Mouse (Mus musculus) heart, postnatal 0 days (tissue): ENCODE results near the gene Cdon. TPM values are rescaled to one million over a fixed set of nuclear protein-coding genes. Genes with fewer than 3 reads are reported as not detected.

Experiments used
- ATAC-seq: fragments of 200-750 bp; cut with Nextera tagmentation; 2 replicates; pipeline ENCODE4 v1.8.0; 2017; ENCODE audit warnings: low read depth, moderate number of reproducible peaks, moderate library complexity; ENCODE audit not compliant: insufficient read depth
- DNase-seq: peaks from one replicate; pipeline ENCODE4 v3.0.0-alpha.2; 2016; ENCODE audit warnings: low spot score
- H3K27ac ChIP-seq: fragments of 300-500 bp; sonication (generic); 2 replicates; pipeline ENCODE4 v1.5.1; 2014; ENCODE audit warnings: low read depth, mild to moderate bottlenecking
- H3K27me3 ChIP-seq: fragments of 300-500 bp; sonication (generic); 2 replicates; pipeline ENCODE4 v1.6.1; 2014; ENCODE audit warnings: low read length, mixed read lengths; ENCODE audit not compliant: control insufficient read depth, insufficient read depth
- H3K36me3 ChIP-seq: fragments of 300-500 bp; sonication (generic); replicated peaks from 2 replicates; pipeline ENCODE4 v1.6.1; 2014; ENCODE audit warnings: low read length, mixed read lengths; ENCODE audit not compliant: control insufficient read depth, insufficient read depth
- H3K4me1 ChIP-seq: fragments of 300-500 bp; sonication (generic); 2 replicates; pipeline ENCODE4 v1.6.1; 2014; ENCODE audit warnings: antibody characterized with exemption; ENCODE audit not compliant: control insufficient read depth, insufficient read depth
- H3K4me2 ChIP-seq: fragments of 300-500 bp; sonication (generic); 2 replicates; pipeline ENCODE4 v1.6.1; 2014; ENCODE audit warnings: low read depth, mild to moderate bottlenecking, low read length, moderate library complexity
- H3K4me3 ChIP-seq: fragments of 300-500 bp; sonication (generic); 2 replicates; pipeline ENCODE4 v1.5.1; 2014; ENCODE audit warnings: low read depth, low read length
- H3K9ac ChIP-seq: fragments of 300-500 bp; sonication (generic); replicated peaks from 2 replicates; pipeline ENCODE4 v1.6.1; 2014; ENCODE audit warnings: low read depth, low read length, mixed read lengths
- H3K9me3 ChIP-seq: fragments of 300-500 bp; sonication (generic); replicated peaks from 2 replicates; pipeline ENCODE4 v1.6.1; 2016; ENCODE audit warnings: low read length; ENCODE audit not compliant: control insufficient read depth
- CTCF ChIP-seq: IDR thresholded peaks from 2 replicates; pipeline ENCODE4 v1.5.1; 2016; ENCODE audit warnings: antibody characterized with exemption, control low read depth, low read depth
- EP300 ChIP-seq: IDR thresholded peaks from 2 replicates; pipeline ENCODE4 v1.6.1; 2016; ENCODE audit warnings: antibody characterized with exemption, low read depth
- WGBS: fragments of 180-500 bp; shearing (Covaris S2); extraction: QIAGEN DNeasy Blood & Tissue Kit; methylation state at CpG from one replicate; pipeline ENCODE4 v1.1.7; 2014; 5-methylcytosine and 5-hydroxymethylcytosine counted together
- polyA plus RNA-seq: library from polyadenylated mRNA; unstranded; fragments of >200 nt; fragmentation: Nextera tagmentation; extraction: Ambion mirVana; gene quantifications from 2 replicates; pipeline ENCODE4 v1.2.1, GENCODE M21; 2015
- total RNA-seq: library from RNA; depleted of rRNA; stranded (reverse); fragments of >200 nt; gene quantifications from 2 replicates; pipeline ENCODE4 v1.2.3, GENCODE M21; 2014; ENCODE audit warnings: low replicate concordance

Gene Cdon
- total and polyA plus RNA-seq, 2 experiments from 2014 or later: 2.3 to 36.4 TPM

DNA sequence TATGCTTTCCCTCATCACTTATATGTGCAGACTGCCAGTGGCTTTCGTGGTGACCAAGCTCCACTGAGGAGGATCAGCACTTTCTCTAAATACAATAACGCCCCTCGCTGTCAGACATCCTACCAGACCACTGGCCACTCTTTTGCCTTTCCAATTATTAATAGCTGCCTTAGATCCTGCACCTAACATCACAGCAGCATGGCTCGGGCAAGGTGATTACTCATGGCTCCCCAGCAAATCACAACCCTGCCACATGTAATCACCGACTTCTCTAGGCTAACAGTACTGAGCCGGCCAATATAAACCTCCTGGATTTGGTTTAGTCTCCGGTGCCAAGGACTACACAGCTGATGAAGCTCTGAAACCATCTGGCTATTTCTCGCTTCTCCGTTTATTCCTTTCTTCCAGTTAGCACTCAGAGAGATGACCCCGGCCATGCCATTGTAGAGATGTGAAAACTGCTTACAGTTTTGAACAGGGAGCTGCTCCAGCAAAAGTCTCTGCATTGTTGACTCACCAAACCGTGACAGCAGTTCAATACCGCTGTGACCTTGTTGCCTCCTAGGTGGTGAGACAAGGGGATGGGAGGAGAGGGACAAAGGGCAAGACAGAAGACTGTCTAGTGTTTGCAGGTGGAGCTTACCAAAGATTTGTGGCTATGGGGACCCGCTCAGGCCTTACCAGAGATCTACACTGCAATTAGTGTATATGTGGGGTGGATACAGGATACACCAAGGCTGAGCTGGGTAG lies 118.2 kb downstream of the Cdon start:
- no peaks in the 10 kb centered on the region for H3K36me3 ChIP-seq
- no peak for ATAC-seq
- no peaks in the 10 kb centered on the region for H3K9me3 ChIP-seq
- DNase-seq: no peak
- H3K4me1 ChIP-seq: no peaks in the 10 kb centered on the region
- no peak overlapping the region for H3K9ac ChIP-seq
- no peak overlapping the region for H3K4me2 ChIP-seq
- 79% methylated on average over 13 of the region's 13 CpGs for WGBS
- TF ChIP-seq CTCF (no peak), EP300 (no peak)
- H3K27me3 ChIP-seq: no peaks in the 10 kb centered on the region
- H3K27ac ChIP-seq: no peak overlapping the region
- no peak overlapping the region for H3K4me3 ChIP-seq

DNA sequence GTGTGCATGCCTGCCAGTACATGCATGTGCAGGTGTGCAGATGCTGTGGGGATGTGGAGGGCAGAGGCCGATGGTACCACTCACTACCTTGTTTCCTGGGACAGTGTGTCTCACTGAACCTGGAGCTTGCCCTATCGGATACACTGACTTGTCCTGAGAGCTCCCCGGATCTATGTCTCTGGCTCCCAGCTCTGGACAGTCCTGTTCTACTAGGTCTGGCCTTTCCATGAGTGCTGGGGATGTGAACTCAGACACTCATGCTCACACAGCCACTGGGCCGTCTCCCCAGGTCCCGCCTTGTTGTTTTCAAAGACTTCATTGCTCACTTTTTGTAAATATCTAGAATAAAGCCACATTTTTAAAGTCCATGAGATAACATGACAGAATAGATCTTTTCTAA lies 120.1 kb downstream of the Cdon start:
- H3K27me3 ChIP-seq: no peaks in the 10 kb centered on the region
- no peaks in the 10 kb centered on the region for H3K36me3 ChIP-seq
- WGBS: 78% methylated on average over 5 of the region's 5 CpGs
- H3K4me2 ChIP-seq: no peak overlapping the region
- DNase-seq (no peak), ATAC-seq (no peak)
- no peak overlapping the region for H3K9ac ChIP-seq
- H3K4me3 ChIP-seq: no peak overlapping the region
- TF ChIP-seq CTCF: no peak
- TF ChIP-seq EP300: no peak
- no peaks in the 10 kb centered on the region for H3K4me1 ChIP-seq
- H3K9me3 ChIP-seq: no peaks in the 10 kb centered on the region
- no peak overlapping the region for H3K27ac ChIP-seq

GRCm38 (mm10) chr9:35541488-35541887 lies 120.6 kb downstream of the Cdon start:
- no peak overlapping the region for H3K4me2 ChIP-seq
- peak; percentile 63 for ATAC-seq
- H3K9me3 ChIP-seq: no peaks in the 10 kb centered on the region
- H3K27ac ChIP-seq: no peak overlapping the region
- 8% methylated on average over 6 of the region's 6 CpGs for WGBS
- peak; percentile 75 for TF ChIP-seq CTCF
- no peak for TF ChIP-seq EP300
- no peak overlapping the region for H3K4me3 ChIP-seq
- DNase-seq: peak; percentile 73
- H3K36me3 ChIP-seq: no peaks in the 10 kb centered on the region
- H3K4me1 ChIP-seq: no peaks in the 10 kb centered on the region; the same call in 1 of the 2 replicates
- no peak overlapping the region for H3K9ac ChIP-seq
- no peaks in the 10 kb centered on the region for H3K27me3 ChIP-seq

- Histone ChIP-seq H3K27ac (no peak overlapping the region), H3K36me3 (no peaks in the 10 kb centered on the region), H3K27me3 (no peaks in the 10 kb centered on the region), H3K9me3 (no peaks in the 10 kb centered on the region), H3K9ac (no peak overlapping the region), H3K4me2 (no peak overlapping the region), H3K4me3 (no peak overlapping the region), H3K4me1 (no peaks in the 10 kb centered on the region; the same call in 1 of the 2 replicates)
- TF ChIP-seq EP300 (no peak), CTCF (no peak)
- no peak for ATAC-seq
- no peak for DNase-seq
- 50% methylated on average over 6 of the region's 6 CpGs for WGBS
Measured at GRCm38 (mm10) chr9:35541941-35542340, 121.0 kb downstream of the Cdon start.

GRCm38 (mm10) chr9:35543099-35543860 lies 122.4 kb downstream of the Cdon start:
- ATAC-seq (no peak), DNase-seq (no peak)
- H3K36me3 ChIP-seq: no peaks in the 10 kb centered on the region
- H3K27me3 ChIP-seq: no peaks in the 10 kb centered on the region
- H3K9me3 ChIP-seq: no peaks in the 10 kb centered on the region
- WGBS: 85% methylated on average over 14 of the region's 14 CpGs
- no peak overlapping the region for H3K9ac ChIP-seq
- H3K4me2 ChIP-seq: no peak overlapping the region
- no peak overlapping the region for H3K4me3 ChIP-seq
- H3K4me1 ChIP-seq: no peaks in the 10 kb centered on the region; the same call in 1 of the 2 replicates
- TF ChIP-seq CTCF: no peak
- TF ChIP-seq EP300: no peak
- no peak overlapping the region for H3K27ac ChIP-seq
